Mouse (Mus musculus) megakaryocyte, embryonic 14.5 days (primary cell): Measurements from ENCODE around the gene Arhgap23.

ENCODE experiments used
- FLI1 ChIP-seq: IDR thresholded peaks from 2 replicates; pipeline ENCODE4 v1.6.1; 2012; ENCODE audit warnings: low read length, inconsistent platforms, mixed read lengths
- GATA1 ChIP-seq: IDR thresholded peaks from 3 replicates; pipeline ENCODE4 v1.6.1; 2012; ENCODE audit warnings: mixed read lengths, low read length, inconsistent platforms, borderline replicate concordance

DNA sequence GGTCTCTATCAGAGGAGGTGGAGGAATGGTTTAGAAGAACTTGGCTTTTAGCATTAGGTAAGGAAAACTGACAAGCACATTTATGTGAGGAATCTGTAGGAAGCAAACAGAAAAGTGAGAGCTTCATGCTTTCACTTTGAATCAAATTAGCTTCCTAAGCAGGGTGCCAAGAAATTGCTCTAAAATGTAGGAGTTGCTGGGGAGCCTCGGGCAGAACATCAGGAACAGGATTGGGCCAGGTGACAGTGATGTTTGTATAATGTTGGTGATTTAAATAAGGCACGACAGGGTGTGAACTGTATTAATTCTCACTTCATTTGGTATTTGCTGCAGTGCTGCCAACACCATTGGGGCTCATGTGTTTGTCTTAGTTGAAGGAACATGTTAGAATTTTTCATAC is 31.6 kb upstream of the Arhgap23 start:
- TF ChIP-seq GATA1 (no peak), FLI1 (no peak)
